Mouse (Mus musculus) C2C12 (cell line): ENCODE measurements at regions not wholly inside any gene's neighbourhood (a gene's known extent, or its start where the extent isn't known, plus 50 kb on each side); places are given as distances from the start of the nearest gene placed in this dataset.

ENCODE experiments used
- H3K27me3 ChIP-seq: one replicate; pipeline ENCODE4 v1.6.1; 2011; ENCODE audit not compliant: control insufficient read depth, insufficient read depth, insufficient read length
- H3K36me3 ChIP-seq: one replicate; pipeline ENCODE4 v1.6.1; 2011; ENCODE audit not compliant: control insufficient read depth, insufficient read depth
- H3K4me3 ChIP-seq: one replicate; pipeline ENCODE4 v1.5.1; 2011; ENCODE audit warnings: mild to moderate bottlenecking, control low read depth; ENCODE audit not compliant: poor library complexity, insufficient read depth, severe bottlenecking
- H3K79me2 ChIP-seq: one replicate; pipeline ENCODE4 v1.6.1; 2011; ENCODE audit not compliant: control insufficient read depth, insufficient read depth
- H3K79me3 ChIP-seq: one replicate; pipeline ENCODE4 v1.6.1; 2011; ENCODE audit warnings: low read depth, control low read depth
- H3ac ChIP-seq: one replicate; pipeline ENCODE3; 2011; ENCODE audit warnings: low read depth; ENCODE audit not compliant: control insufficient read depth, insufficient read length
- CEBPB ChIP-seq: IDR thresholded peaks from one replicate; pipeline ENCODE4 v1.6.1; 2011; ENCODE audit warnings: low read depth, mild to moderate bottlenecking, control low read depth, moderate library complexity
- CTCF ChIP-seq: IDR thresholded peaks from one replicate; pipeline ENCODE4 v1.5.1; 2011; ENCODE audit not compliant: control insufficient read depth, insufficient read depth, insufficient read length
- FOSL1 ChIP-seq: IDR thresholded peaks from one replicate; pipeline ENCODE4 v1.8.0; 2011; ENCODE audit warnings: mild to moderate bottlenecking, low read length; ENCODE audit not compliant: poor library complexity, insufficient read depth, severe bottlenecking
- MAX ChIP-seq: IDR thresholded peaks from one replicate; pipeline ENCODE4 v1.6.1; 2011; ENCODE audit warnings: mild to moderate bottlenecking, control low read depth
- MYOD1 ChIP-seq: IDR thresholded peaks from one replicate; pipeline ENCODE4 v1.6.1; 2011; ENCODE audit warnings: low read depth; ENCODE audit not compliant: control insufficient read depth, insufficient read length
- MYOG ChIP-seq: IDR thresholded peaks from one replicate; pipeline ENCODE4 v1.6.1; 2011; ENCODE audit not compliant: control insufficient read depth, insufficient read length; ENCODE audit errors: extremely low read depth
- USF1 ChIP-seq: IDR thresholded peaks from one replicate; pipeline ENCODE4 v1.6.1; 2011; ENCODE audit warnings: low read depth, mild to moderate bottlenecking, control low read depth, moderate library complexity

DNA sequence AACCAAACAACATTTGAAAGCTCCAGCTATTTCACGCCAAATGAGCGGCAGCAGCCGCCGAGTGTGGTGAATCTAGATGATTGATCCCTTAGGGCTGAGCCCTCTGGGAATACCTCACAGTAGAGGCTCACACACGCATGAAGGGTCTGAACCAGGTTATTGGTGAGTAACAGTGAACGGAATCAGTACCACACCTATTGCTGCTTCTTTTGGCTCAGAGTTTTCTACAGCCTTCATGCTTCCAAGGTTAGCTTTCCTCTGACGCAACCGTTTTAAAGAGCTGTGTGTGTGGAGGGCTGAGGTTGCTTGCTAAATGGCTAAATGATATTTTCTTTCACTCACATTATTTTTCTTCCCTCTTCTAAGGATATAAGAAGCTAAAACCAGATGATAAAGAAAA is 464.4 kb downstream of the Gja1 start:
- H3K4me3 ChIP-seq, result no peak overlapping the region
- H3K79me3 ChIP-seq, result no peaks in the 10 kb centered on the region
- H3K27me3 ChIP-seq, result no peaks in the 10 kb centered on the region
- no peak for TF ChIP-seq MYOD1
- TF ChIP-seq CTCF, result no peak
- TF ChIP-seq MAX, result no peak
- TF ChIP-seq CEBPB, result no peak
- no peak for TF ChIP-seq USF1
- H3ac ChIP-seq, result no peak overlapping the region
- H3K79me2 ChIP-seq, result no peaks in the 10 kb centered on the region
- no peaks in the 10 kb centered on the region for H3K36me3 ChIP-seq

- Histone ChIP-seq H3K79me2 (no peaks in the 10 kb centered on the region), H3K36me3 (no peaks in the 10 kb centered on the region), H3K27me3 (no peaks in the 10 kb centered on the region), H3K79me3 (no peaks in the 10 kb centered on the region), H3K4me3 (no peak overlapping the region), H3ac (no peak overlapping the region)
- TF ChIP-seq USF1, result no peak
- TF ChIP-seq FOSL1, result no peak
- no peak for TF ChIP-seq MAX
- TF ChIP-seq CEBPB, result no peak
- no peak for TF ChIP-seq MYOD1
- no peak for TF ChIP-seq MYOG
- TF ChIP-seq CTCF, result no peak
These were observed 464.8 kb downstream of the Gja1 start for GRCm38 (mm10) chr10:56841973-56842372.

DNA sequence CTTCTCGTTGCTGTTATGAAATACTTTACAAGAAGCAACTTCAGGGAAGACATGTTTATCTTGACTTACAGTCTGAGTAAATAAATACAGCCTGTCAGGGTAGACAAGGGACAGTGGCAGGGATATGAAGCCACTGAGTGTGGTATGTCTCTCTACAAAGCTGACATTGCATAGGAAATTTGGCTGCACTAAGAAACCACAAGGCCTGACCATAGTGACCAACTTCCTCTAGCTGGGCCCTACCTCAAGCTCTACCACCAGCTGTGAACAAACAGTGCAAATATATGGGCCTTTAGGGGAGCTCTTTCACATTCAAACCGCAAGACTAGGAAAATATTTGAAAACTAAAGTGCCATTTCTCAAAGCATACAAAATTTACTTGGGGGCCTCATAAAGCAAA is 475.4 kb downstream of the Gja1 start:
- TF ChIP-seq MYOG (no peak), CTCF (no peak), USF1 (no peak), FOSL1 (no peak), MAX (no peak), CEBPB (no peak), MYOD1 (no peak)
- Histone ChIP-seq H3ac (no peak overlapping the region), H3K79me3 (no peaks in the 10 kb centered on the region), H3K27me3 (no peaks in the 10 kb centered on the region), H3K79me2 (no peaks in the 10 kb centered on the region), H3K4me3 (no peak overlapping the region), H3K36me3 (no peaks in the 10 kb centered on the region)

- no peaks in the 10 kb centered on the region for H3K36me3 ChIP-seq
- H3K4me3 ChIP-seq, result no peak overlapping the region
- no peaks in the 10 kb centered on the region for H3K79me3 ChIP-seq
- no peaks in the 10 kb centered on the region for H3K27me3 ChIP-seq
- H3ac ChIP-seq, result no peak overlapping the region
- no peak for TF ChIP-seq CTCF
- no peak for TF ChIP-seq MYOG
- TF ChIP-seq MAX, result no peak
- no peak for TF ChIP-seq MYOD1
- TF ChIP-seq USF1, result no peak
- TF ChIP-seq CEBPB, result no peak
- no peak for TF ChIP-seq FOSL1
- H3K79me2 ChIP-seq, result no peaks in the 10 kb centered on the region
These were observed 479.1 kb downstream of the Gja1 start for GRCm38 (mm10) chr10:56856186-56856585.

DNA sequence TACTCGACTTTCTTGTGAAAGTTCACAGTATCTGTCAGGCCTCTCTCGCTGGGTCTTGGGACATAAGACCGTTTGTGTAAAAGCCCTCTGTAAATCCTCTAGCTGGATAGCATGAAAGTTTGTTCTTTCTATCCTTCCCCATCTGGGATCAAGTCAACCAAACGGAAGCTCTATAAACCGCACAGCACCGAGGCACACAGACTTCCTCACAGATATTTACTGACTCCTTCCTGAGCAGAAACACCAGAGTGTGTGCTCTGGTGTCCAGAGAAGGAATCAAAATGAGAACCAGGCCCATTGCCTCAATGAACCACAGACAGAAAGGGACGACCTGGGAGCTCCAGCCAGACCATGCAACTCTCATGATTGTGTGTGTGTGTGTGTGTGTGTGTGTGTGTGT is 502.6 kb downstream of the Gja1 start:
- Histone ChIP-seq H3K36me3 (no peaks in the 10 kb centered on the region), H3K79me2 (no peaks in the 10 kb centered on the region), H3ac (no peak overlapping the region), H3K79me3 (no peaks in the 10 kb centered on the region), H3K4me3 (no peak overlapping the region), H3K27me3 (no peaks in the 10 kb centered on the region)
- TF ChIP-seq USF1 (no peak), CEBPB (no peak), FOSL1 (no peak), CTCF (no peak), MYOD1 (no peak), MAX (no peak), MYOG (no peak)

GRCm38 (mm10) chr10:56880154-56880591 is 503.0 kb downstream of the Gja1 start:
- no peak overlapping the region for H3K4me3 ChIP-seq
- H3K79me2 ChIP-seq, result no peaks in the 10 kb centered on the region
- no peaks in the 10 kb centered on the region for H3K36me3 ChIP-seq
- no peaks in the 10 kb centered on the region for H3K79me3 ChIP-seq
- H3ac ChIP-seq, result no peak overlapping the region
- no peaks in the 10 kb centered on the region for H3K27me3 ChIP-seq
- no peak for TF ChIP-seq MYOD1
- no peak for TF ChIP-seq MYOG
- no peak for TF ChIP-seq USF1
- TF ChIP-seq CTCF, result no peak
- no peak for TF ChIP-seq FOSL1
- no peak for TF ChIP-seq CEBPB
- TF ChIP-seq MAX, result no peak
